Mouse (Mus musculus): ENCODE measurements at regions not wholly inside any gene's neighbourhood (a gene's known extent, or its start where the extent isn't known, plus 50 kb on each side); places are given as distances from the start of the nearest gene placed in this dataset.

DNA sequence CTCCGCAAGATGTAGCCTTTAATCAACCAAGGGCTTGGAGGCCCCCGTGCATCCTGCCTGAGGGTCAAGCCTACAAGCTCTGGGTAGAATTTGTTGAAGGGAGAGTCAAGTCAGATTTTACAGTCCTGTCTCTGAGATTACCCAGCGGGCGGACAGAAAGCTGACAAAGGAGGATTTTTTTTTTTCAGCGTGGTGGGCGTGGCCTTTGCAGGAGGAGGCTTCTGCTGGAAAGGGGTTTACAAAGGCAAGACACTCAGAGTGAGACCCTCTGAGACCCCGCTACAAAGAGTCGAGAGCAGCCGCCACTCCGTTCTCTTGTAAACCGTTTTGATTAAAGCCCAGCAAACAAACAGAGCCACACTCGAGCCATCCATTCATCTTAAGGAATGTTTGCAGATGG lies 92.1 kb upstream of the Dynlrb2 start:
- Histone ChIP-seq H3K4me3 (ENCODE audit: low read length) (no peak overlapping the region), H3K36me3 (ENCODE audit: control insufficient read depth, insufficient read depth) (no peaks in the 10 kb centered on the region), H3K4me2 (ENCODE audit: low read depth, low read length) (no peak overlapping the region), H3K9ac (ENCODE audit: low read length) (no peak overlapping the region), H3K9me3 (replicated peaks; ENCODE audit: control insufficient read depth, low read length) (no peaks in the 10 kb centered on the region), H3K27me3 (ENCODE audit: control insufficient read depth, insufficient read depth, low read length) (no peaks in the 10 kb centered on the region; the same call in 1 of the 2 replicates), H3K4me1 (ENCODE audit: control insufficient read depth, insufficient read depth, low read length) (no peaks in the 10 kb centered on the region), H3K27ac (ENCODE audit: low read length) (no peak overlapping the region)
- 54% methylated on average over 12 of the region's 12 CpGs for WGBS
- no peak for ATAC-seq (replicated peaks; ENCODE audit: extremely low read depth, insufficient read depth, low FRiP score)

GRCm38 (mm10) chr8:116410041-116410440 lies 94.7 kb upstream of the Dynlrb2 start:
- H3K27me3 ChIP-seq (ENCODE audit: control insufficient read depth, insufficient read depth, low read length): no peaks in the 10 kb centered on the region; the same call in 1 of the 2 replicates
- H3K4me3 ChIP-seq (ENCODE audit: low read length): no peak overlapping the region
- H3K9me3 ChIP-seq (replicated peaks; ENCODE audit: control insufficient read depth, low read length): no peaks in the 10 kb centered on the region
- H3K36me3 ChIP-seq (ENCODE audit: control insufficient read depth, insufficient read depth): no peaks in the 10 kb centered on the region
- WGBS: 61% methylated on average over 5 of the region's 5 CpGs
- no peak for ATAC-seq (replicated peaks; ENCODE audit: extremely low read depth, insufficient read depth, low FRiP score)
- no peaks in the 10 kb centered on the region for H3K4me1 ChIP-seq (ENCODE audit: control insufficient read depth, insufficient read depth, low read length)
- H3K27ac ChIP-seq (ENCODE audit: low read length): no peak overlapping the region
- H3K4me2 ChIP-seq (ENCODE audit: low read depth, low read length): no peak overlapping the region
- no peak overlapping the region for H3K9ac ChIP-seq (ENCODE audit: low read length)

- Histone ChIP-seq H3K4me1 (ENCODE audit: control insufficient read depth, insufficient read depth, low read length) (no peaks in the 10 kb centered on the region), H3K27ac (ENCODE audit: low read length) (no peak overlapping the region), H3K27me3 (ENCODE audit: control insufficient read depth, insufficient read depth, low read length) (no peaks in the 10 kb centered on the region; the same call in 1 of the 2 replicates), H3K4me2 (ENCODE audit: low read depth, low read length) (no peak overlapping the region), H3K9me3 (replicated peaks; ENCODE audit: control insufficient read depth, low read length) (no peaks in the 10 kb centered on the region), H3K9ac (ENCODE audit: low read length) (no peak overlapping the region), H3K4me3 (ENCODE audit: low read length) (no peak overlapping the region), H3K36me3 (ENCODE audit: control insufficient read depth, insufficient read depth) (no peaks in the 10 kb centered on the region)
- ATAC-seq (replicated peaks; ENCODE audit: extremely low read depth, insufficient read depth, low FRiP score): no peak
- WGBS: 83% methylated on average over 6 of the region's 6 CpGs
Measured at GRCm38 (mm10) chr8:116409011-116409410, 95.8 kb upstream of the Dynlrb2 start.

GRCm38 (mm10) chr8:116404571-116404970 lies 100.2 kb upstream of the Dynlrb2 start:
- Histone ChIP-seq H3K27ac (ENCODE audit: low read length) (no peak overlapping the region), H3K4me1 (ENCODE audit: control insufficient read depth, insufficient read depth, low read length) (no peaks in the 10 kb centered on the region), H3K27me3 (ENCODE audit: control insufficient read depth, insufficient read depth, low read length) (no peaks in the 10 kb centered on the region), H3K36me3 (ENCODE audit: control insufficient read depth, insufficient read depth) (no peaks in the 10 kb centered on the region), H3K9ac (ENCODE audit: low read length) (no peak overlapping the region), H3K4me2 (ENCODE audit: low read depth, low read length) (no peak overlapping the region), H3K9me3 (replicated peaks; ENCODE audit: control insufficient read depth, low read length) (peaks cover 4% of the 10 kb centered on the region; the same call in 1 of the 2 replicates), H3K4me3 (ENCODE audit: low read length) (no peak overlapping the region)
- no peak for ATAC-seq (replicated peaks; ENCODE audit: extremely low read depth, insufficient read depth, low FRiP score)

GRCm38 (mm10) chr8:116403366-116403765 lies 101.4 kb upstream of the Dynlrb2 start:
- Histone ChIP-seq H3K36me3 (ENCODE audit: control insufficient read depth, insufficient read depth) (no peaks in the 10 kb centered on the region), H3K4me2 (ENCODE audit: low read depth, low read length) (no peak overlapping the region), H3K27me3 (ENCODE audit: control insufficient read depth, insufficient read depth, low read length) (no peaks in the 10 kb centered on the region), H3K4me1 (ENCODE audit: control insufficient read depth, insufficient read depth, low read length) (no peaks in the 10 kb centered on the region), H3K4me3 (ENCODE audit: low read length) (no peak overlapping the region), H3K9me3 (replicated peaks; ENCODE audit: control insufficient read depth, low read length) (peaks cover 4% of the 10 kb centered on the region; the same call in 1 of the 2 replicates), H3K9ac (ENCODE audit: low read length) (no peak overlapping the region), H3K27ac (ENCODE audit: low read length) (no peak overlapping the region)
- ATAC-seq (replicated peaks; ENCODE audit: extremely low read depth, insufficient read depth, low FRiP score): no peak
- WGBS: 80% methylated on average over 5 of the region's 5 CpGs

DNA sequence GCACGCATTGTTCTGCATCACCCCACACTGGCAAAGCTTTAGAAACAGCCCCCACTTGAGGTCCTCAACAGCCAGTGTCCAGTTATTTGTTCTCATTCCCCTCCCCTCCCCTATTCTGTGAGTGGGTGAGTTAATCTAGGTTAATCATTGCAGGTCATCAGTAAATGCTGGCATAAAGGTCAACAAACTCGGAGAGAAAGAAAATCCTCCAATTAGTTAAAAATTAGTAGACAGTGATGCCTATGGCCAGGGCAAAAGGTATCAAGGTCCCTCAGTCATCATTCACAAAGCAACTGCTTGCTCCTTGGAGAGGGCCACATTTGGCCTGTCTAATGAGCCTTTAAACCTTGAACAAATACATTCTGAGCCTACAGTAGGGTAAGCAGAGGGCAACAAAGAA lies 105.3 kb upstream of the Dynlrb2 start:
- Histone ChIP-seq H3K27me3 (ENCODE audit: control insufficient read depth, insufficient read depth, low read length) (no peaks in the 10 kb centered on the region), H3K36me3 (ENCODE audit: control insufficient read depth, insufficient read depth) (no peaks in the 10 kb centered on the region), H3K9me3 (replicated peaks; ENCODE audit: control insufficient read depth, low read length) (peaks cover 8% of the 10 kb centered on the region), H3K4me2 (ENCODE audit: low read depth, low read length) (no peak overlapping the region), H3K4me3 (ENCODE audit: low read length) (no peak overlapping the region), H3K9ac (ENCODE audit: low read length) (no peak overlapping the region), H3K4me1 (ENCODE audit: control insufficient read depth, insufficient read depth, low read length) (no peaks in the 10 kb centered on the region), H3K27ac (ENCODE audit: low read length) (no peak overlapping the region)
- no peak for ATAC-seq (replicated peaks; ENCODE audit: extremely low read depth, insufficient read depth, low FRiP score)
- WGBS: 67% methylated on average over 2 of the region's 2 CpGs

GRCm38 (mm10) chr8:116398565-116399205 lies 106.1 kb upstream of the Dynlrb2 start:
- Histone ChIP-seq H3K9ac (ENCODE audit: low read length) (no peak overlapping the region), H3K9me3 (replicated peaks; ENCODE audit: control insufficient read depth, low read length) (peaks cover 8% of the 10 kb centered on the region), H3K27ac (ENCODE audit: low read length) (no peak overlapping the region), H3K4me2 (ENCODE audit: low read depth, low read length) (no peak overlapping the region), H3K27me3 (ENCODE audit: control insufficient read depth, insufficient read depth, low read length) (no peaks in the 10 kb centered on the region), H3K36me3 (ENCODE audit: control insufficient read depth, insufficient read depth) (no peaks in the 10 kb centered on the region), H3K4me1 (ENCODE audit: control insufficient read depth, insufficient read depth, low read length) (no peaks in the 10 kb centered on the region), H3K4me3 (ENCODE audit: low read length) (no peak overlapping the region)
- WGBS: 68% methylated on average over 11 of the region's 11 CpGs
- no peak for ATAC-seq (replicated peaks; ENCODE audit: extremely low read depth, insufficient read depth, low FRiP score)

- ATAC-seq (replicated peaks; ENCODE audit: extremely low read depth, insufficient read depth, low FRiP score): no peak
- Histone ChIP-seq H3K4me3 (ENCODE audit: low read length) (no peak overlapping the region), H3K4me1 (ENCODE audit: control insufficient read depth, insufficient read depth, low read length) (no peaks in the 10 kb centered on the region), H3K27me3 (ENCODE audit: control insufficient read depth, insufficient read depth, low read length) (no peaks in the 10 kb centered on the region), H3K27ac (ENCODE audit: low read length) (no peak overlapping the region), H3K9me3 (replicated peaks; ENCODE audit: control insufficient read depth, low read length) (no peaks in the 10 kb centered on the region; the same call in 1 of the 2 replicates), H3K9ac (ENCODE audit: low read length) (no peak overlapping the region), H3K36me3 (ENCODE audit: control insufficient read depth, insufficient read depth) (no peaks in the 10 kb centered on the region), H3K4me2 (ENCODE audit: low read depth, low read length) (no peak overlapping the region)
- 91% methylated on average over 23 of the region's 23 CpGs for WGBS
Measured at GRCm38 (mm10) chr8:116385193-116385955, 119.4 kb upstream of the Dynlrb2 start.

DNA sequence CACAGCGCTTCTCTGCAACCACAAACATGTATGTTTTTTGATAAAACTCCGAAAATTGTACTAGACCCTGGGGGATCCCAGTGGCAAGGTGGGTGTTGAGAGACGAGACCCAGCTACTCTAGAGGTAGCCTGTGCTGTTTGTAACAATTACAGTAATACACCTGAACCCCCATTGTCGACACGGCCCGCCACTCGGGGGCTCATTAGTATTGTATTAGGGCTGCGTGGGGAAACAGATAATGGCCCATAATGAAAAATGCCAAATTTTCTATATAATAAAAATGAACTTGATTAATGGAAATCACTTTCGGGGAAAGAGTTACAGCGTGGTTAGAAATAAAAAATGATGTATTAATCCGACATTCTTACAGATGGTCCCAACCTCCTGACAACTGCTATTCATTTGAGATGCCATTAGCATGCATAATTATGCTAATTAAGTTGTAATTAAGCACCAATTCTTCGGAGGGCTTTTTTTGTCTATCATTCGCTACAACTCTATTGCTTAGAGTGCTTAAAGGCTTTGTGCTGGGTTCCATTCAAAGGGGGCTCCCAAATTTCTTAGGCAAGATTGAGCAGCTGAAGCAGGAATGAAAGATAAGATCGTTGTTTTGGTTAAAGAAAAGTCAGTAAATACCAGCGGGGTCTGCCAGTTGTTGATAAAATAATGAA lies 120.2 kb upstream of the Dynlrb2 start:
- 77% methylated on average over 15 of the region's 15 CpGs for WGBS
- peaks cover 5% of the 10 kb centered on the region for H3K4me1 ChIP-seq (ENCODE audit: control insufficient read depth, insufficient read depth, low read length)
- H3K4me3 ChIP-seq (ENCODE audit: low read length): no peak overlapping the region
- ATAC-seq (replicated peaks; ENCODE audit: extremely low read depth, insufficient read depth, low FRiP score): no peak
- no peak overlapping the region for H3K27ac ChIP-seq (ENCODE audit: low read length)
- H3K9me3 ChIP-seq (replicated peaks; ENCODE audit: control insufficient read depth, low read length): no peaks in the 10 kb centered on the region; the same call in 1 of the 2 replicates
- H3K36me3 ChIP-seq (ENCODE audit: control insufficient read depth, insufficient read depth): no peaks in the 10 kb centered on the region
- no peak overlapping the region for H3K4me2 ChIP-seq (ENCODE audit: low read depth, low read length)
- H3K9ac ChIP-seq (ENCODE audit: low read length): no peak overlapping the region
- no peaks in the 10 kb centered on the region for H3K27me3 ChIP-seq (ENCODE audit: control insufficient read depth, insufficient read depth, low read length)

Data from heart, embryonic 16.5 days (tissue).